Mouse (Mus musculus): ENCODE measurements around the gene Serpinb9. TPM values are rescaled to one million over a fixed set of nuclear protein-coding genes. Genes with fewer than 3 reads are reported as not detected.
A peak's percentile ranks its signal among the peaks of the same experiment; 100 is the strongest.

Gene Serpinb9
- total RNA-seq (2021): 10 to 100 TPM; 18.7 to 20.0 TPM
- long read RNA-seq, experiment 1, transcript Serpinb9-201 (7 exons, 3,397 nt): major isoform, 18 of 21 reads
- long read RNA-seq, experiment 1, partial matches to known transcripts: 2 of 21 reads
- long read RNA-seq, experiment 1, other reads (novel, unspliced or antisense): 1 of 21 reads
- long read RNA-seq, experiment 2, transcript Serpinb9-201 (7 exons, 3,397 nt): major isoform, 6 of 6 reads
- long read RNA-seq, experiment 2, partial matches to known transcripts: 0 of 6 reads
- long read RNA-seq, experiment 2, other reads (novel, unspliced or antisense): 0 of 6 reads

DNA sequence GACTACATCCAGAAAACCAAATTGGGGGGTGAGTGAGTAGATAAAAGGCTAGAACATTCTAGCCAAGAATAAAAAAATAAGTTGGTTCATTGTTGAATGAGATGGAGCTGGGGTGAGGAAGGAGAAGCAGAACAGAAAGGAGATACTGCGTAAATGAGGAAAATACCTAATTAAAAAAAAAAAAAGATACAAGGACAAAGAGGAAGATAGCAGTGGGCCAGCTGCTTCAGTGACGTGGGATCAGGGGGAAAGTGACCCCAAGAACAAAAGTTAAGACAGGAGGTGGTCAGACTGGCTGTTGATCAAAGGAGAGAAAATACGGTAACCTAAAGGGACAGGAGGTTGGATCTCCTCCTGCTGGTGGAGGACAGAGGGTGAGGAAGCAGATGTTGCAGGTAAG, at the start of gene Serpinb9:
Gene Serpinb9 (plus strand): TSS at position 301 of the 400 bp plus-strand sequence.
- DNase-seq: no peak

- DNase-seq: no peak
Measured at GRCm38 (mm10) chr13:32956537-32956936, 46.5 kb upstream of the Serpinb9 start.

- DNase-seq: no peak
Measured at GRCm38 (mm10) chr13:32957917-32958316, 45.1 kb upstream of the Serpinb9 start.

DNA sequence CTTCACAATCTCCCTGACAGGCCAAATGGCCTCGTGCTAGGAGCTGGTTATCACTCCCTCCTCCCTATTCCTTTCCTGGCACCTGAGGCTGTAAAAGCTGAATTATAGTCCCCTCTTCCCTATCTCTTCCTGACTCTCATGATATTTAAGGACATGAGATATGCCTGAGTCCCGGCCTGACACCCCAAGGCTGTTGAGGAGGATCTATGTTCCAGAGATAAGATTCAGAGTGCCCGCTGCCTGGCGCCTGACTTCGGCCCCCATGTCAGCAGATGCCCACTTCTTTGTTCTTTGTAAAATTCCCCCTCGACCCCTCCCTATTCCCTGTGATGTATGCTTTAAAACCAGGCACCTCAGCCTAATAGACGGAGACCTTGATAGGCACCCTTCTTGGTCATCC, 44.5 kb upstream of the Serpinb9 start:
- DNase-seq: peak; percentile 54 to 65

DNA sequence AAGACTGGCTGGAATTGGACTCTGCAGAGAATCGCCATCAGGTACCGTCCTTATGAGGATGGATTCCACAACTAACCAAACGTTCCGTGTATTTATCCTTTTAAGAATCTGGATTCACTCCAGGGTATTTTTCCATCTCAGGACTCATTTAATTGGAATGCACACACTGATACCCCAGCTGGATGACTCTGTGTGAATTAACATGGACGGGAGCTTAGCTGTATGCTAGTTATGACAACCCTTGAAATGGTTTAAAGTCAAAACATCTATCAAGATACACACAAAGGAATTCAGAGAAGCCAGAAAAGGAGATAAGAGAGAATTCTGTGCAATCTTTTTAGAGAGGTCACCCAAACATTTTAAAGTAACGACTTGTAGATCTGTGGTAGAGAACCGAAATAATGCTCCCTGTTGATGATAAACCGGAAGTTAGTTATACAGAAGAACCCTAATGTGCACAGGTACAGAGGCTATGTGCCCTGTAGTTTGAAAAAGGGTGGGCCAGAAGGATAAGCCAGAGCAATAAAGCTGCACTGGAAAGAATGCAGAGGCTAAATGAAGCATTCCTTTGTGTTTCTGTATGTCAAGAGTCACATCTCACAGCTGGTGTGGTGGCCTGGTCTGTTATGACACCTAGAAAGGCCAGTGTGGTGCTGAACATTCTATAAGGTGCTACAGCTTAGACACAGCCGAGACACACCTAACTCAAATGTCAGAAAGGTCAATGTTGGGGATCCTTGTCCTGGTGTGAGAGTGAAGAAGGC, 38.9 kb upstream of the Serpinb9 start:
- no peak for DNase-seq

DNA sequence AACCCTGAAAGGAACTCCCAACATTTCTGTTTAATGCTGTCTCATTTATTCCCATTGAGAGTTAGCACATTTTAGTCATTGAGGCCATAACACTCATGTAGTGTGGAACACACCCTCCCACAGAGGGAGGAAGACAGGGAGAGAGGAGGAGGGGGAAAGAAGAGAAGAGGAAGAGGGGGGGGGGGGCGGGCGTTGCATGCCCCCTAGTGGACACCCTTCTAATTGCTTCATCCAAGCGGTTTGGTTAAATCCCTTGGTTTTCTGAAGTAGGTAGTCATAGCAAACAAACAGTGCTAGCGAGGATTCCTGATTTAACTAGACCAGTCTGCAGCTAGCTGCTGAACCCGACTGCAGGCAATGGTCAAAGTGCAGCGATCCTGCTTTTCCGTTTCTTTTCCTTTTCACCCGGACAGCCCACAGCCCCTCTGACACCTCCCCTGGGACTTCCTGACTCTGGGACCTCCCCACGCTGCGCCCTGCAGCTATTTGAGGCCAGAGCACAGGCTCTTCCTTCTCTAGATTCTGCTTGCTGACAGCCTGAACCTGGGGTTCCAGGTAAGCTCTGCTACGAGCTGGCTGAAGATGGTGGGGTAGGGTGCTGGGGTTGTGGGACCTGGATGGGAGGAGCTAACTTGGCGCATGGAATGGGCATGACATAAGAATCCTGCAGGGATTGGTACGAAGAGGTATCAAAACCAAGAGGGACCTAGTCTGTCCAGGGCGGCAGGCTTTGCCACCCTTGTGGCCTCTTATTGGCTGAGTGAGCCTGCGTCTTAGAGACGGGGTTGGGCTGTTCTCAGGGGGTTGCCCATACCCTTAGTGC, 37.9 kb upstream of the Serpinb9 start, which contains the start of gene Serpinb6b:
Gene Serpinb6b (plus strand): TSS at position 221 of the 823 bp plus-strand sequence.
- DNase-seq: peak; percentile 63 to 66

- no peak for DNase-seq
Measured at GRCm38 (mm10) chr13:32966116-32966515, 36.9 kb upstream of the Serpinb9 start.

DNA sequence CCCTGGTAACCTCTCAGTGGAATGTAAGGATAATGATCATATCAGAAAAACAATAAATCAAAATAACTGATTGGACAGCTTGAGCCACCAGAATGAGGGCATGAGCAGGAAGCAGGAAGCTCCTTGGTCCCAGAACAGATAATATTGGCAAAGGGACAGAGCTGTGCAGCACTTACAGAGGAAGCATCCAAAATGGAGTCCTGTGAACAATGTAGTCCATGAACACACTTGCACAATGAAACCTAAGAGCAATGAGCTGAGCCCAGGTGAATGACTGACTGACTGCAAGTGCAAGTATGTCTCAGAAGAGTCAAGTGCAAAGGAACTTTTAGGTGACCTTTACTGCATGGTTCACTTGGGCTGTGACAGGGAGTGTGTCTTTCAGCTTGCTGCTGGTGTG, 35.8 kb upstream of the Serpinb9 start:
- DNase-seq: no peak

DNA sequence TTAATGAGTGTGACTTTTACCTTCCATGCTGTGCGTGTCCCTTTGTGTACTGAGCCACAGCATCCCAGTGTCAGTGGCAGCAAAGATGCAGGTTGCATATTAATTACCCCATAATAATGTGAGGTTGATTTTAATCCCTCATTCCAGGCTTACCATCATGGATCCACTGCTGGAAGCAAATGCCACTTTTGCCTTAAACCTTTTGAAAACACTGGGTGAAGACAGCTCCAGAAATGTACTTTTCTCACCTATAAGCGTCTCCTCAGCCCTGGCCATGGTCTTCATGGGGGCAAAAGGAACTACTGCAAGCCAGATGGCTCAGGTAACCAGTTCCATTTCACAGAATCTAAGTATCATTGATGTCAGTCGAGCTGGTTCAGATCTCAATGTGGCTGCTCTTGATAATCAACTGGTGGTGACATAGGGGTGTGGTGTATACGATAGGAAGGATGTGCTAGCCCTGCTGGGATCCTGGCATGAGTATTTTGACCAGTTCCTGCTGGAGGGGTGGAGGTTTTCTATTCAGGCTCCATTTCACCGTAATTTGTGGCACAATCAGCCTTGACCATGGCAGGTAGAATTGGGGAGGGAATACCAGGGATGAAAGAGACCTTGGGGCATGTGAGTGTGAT, 34.6 kb upstream of the Serpinb9 start:
- no peak for DNase-seq

DNA sequence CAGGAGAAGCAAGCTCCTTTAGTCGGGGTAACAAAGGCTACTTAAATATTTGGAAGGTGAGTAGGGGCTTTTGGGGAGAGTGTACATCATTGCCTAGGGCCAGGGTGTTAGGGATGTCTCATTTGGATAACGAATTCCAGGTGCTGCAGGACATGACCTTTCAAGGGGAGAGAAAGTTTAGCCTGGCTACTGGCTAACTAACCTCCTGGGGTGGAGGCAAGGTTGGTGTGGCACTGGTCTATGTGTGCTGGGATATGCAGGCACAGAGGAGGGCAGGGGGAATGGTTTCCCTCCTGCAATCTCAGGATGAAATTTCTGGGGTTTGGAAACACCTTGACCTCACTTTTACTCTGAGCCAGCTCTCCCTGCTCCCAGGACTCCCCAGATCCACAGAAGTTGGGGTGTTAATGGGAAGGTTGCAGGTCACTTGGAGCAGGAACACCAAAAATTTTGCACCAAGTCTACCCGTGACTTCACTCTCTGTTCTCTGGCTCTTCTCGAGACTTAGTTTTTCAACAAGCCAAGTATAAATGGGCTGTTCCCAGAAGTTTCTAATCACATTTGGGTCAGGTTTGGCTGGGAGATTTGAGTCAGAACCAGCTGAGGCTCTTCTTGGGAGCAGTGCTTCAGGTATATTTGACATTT, 33.9 kb upstream of the Serpinb9 start:
- no peak for DNase-seq

- no peak for DNase-seq
Measured at GRCm38 (mm10) chr13:32969641-32970040, 33.4 kb upstream of the Serpinb9 start.

GRCm38 (mm10) chr13:32970776-32971175, 32.3 kb upstream of the Serpinb9 start:
- no peak for DNase-seq

DNA sequence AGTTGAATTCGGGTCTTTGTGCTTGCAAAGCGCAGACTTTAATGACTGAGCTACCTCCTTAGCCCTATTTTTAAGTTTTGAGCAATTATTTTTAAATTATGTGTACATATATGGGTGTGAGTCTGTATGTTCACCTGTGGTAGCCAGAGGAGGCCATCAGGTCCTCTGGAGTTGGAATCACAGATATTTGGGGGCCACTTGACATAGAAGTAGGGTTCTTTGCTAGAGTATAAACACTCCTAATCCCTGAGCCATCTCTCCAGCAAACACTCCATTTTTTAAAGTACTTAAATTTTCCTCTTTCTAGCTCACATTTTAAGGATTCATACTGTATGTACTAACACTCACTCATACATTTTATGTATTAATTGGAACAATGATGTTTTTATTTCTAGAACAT, 28.8 kb upstream of the Serpinb9 start:
- no peak for DNase-seq

- no peak for DNase-seq
Measured at GRCm38 (mm10) chr13:32974889-32975460, 28.1 kb upstream of the Serpinb9 start.

DNA sequence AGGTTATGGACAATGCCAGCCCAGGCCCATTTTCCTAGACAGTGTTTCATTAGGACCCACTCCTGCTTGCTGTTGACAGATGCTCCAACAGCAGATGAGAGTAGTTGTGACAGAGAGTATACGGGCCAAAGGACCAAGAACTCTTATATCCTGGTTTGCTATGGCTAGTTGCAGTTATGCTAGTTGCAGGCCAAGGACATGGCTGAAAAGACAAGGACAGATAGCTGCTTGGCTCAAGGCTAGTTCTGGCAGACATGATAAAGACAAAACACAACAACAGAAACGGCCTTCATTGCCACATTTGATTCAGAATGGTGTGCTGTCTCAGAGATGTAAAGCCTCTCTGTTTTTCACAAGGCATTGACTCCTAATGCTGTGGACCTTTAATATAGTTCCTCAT, 27.3 kb upstream of the Serpinb9 start:
- peak; percentile 50 to 53 for DNase-seq

DNA sequence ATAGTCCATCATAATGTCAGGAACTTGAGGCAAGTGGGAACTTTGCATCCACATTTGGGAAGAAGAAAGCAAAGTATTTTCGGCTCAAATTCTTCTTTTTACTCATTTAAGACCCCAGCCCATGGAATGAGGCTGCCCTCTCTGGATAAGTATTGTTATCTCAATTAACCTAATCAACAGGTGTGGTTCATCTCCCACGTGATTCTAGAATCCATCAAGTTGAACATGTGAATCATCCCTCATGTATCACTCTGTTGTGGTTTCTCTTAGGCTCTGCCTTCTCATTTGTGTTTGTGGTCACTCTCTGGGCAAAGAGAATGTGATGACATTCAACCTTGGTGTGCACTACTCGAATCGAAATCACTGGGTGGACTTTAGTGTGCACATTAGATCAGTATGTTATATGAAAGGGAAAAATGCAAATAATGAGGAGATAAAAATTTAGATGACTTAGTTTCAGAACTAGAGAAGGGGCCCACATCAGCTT, 20.5 kb upstream of the Serpinb9 start:
- no peak for DNase-seq

DNA sequence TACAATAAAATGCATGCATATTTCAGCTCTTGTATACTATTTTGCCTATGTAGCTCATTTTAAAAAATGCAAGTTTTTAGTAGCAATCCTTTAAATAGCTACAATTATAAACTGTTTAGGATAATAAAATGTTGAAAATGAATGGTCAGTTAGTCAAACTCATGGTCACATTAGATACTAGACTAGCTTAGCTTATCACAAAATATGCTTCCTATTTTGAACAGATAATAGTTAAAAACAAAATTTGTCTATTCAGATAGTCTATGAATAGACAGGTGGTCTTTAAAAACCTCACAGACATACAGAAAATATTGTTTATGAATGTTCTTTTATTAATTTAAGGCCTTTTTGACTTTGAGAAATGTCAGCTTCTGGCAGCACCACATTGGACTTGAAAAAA, 16.8 kb upstream of the Serpinb9 start:
- no peak for DNase-seq

DNA sequence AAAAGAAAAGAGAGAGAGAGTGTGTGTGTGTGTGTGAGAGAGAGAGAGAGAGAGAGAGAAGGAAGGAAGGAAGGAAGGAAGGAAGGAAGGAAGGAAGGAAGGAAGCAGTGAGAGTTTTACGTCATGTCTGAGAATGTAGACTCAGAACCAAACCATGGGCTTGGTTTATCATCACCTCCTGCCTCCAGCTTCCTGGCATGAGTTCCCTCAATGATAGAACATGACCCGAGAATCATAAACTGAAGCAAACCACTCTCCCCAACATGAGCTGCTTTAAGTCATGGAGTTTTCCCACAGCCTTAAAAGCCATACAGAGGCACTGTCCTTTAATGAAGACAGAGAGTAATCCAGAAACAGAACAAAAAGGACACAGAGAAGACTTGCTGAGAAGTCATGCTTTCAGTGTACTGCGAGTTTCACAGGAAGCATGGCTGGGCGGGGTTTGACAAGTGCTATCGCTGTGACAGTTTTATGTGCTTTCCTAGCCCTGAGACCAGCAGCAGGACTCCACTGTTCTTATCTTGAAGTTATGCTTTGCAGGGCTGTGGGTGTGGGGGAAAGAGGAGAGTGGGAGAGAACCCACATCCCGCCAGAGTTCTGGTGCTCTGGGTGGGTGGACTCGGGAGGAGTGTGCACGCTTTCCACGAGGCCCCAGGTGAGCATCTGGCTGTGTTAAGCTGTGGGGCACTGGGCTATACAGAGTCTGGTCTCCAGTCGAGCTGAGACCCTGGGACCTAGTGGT, 9.7 kb upstream of the Serpinb9 start:
- peak; percentile 53 to 56 for DNase-seq

DNA sequence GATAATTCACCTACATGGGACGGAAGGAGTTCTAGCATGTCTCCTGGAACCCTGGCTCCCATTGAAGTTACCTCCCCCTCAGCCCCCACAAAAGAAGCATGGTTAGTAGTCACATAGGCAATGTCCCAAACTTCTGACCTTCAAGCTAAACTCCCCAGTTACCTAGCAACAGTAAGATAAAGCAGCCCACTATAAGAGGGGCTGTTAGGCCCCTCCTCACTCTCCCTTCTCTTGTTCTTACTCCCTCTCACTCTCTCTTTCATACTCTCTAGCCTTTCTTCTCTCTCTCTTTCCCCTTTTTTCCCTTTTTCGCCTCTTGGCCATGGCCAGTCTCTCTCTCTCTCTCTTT, 9.2 kb upstream of the Serpinb9 start:
- DNase-seq: no peak

- no peak for DNase-seq
Measured at GRCm38 (mm10) chr13:32995051-32995450, 8.0 kb upstream of the Serpinb9 start.
